Mouse (Mus musculus) lung, embryonic 16.5 days (tissue): ENCODE data around the gene Tdrd12. TPM values are rescaled to one million over a fixed set of nuclear protein-coding genes. Genes with fewer than 3 reads are reported as not detected.

ENCODE experiments used
- ATAC-seq: fragments of 200-750 bp; cut with Nextera tagmentation; 2 replicates; pipeline ENCODE4 v1.8.0; 2017; ENCODE audit warnings: low read depth, mild to moderate bottlenecking, moderate library complexity
- H3K27ac ChIP-seq: fragments of 300-500 bp; sonication (generic); 2 replicates; pipeline ENCODE4 v1.5.1; 2014; ENCODE audit warnings: mild to moderate bottlenecking, control low read depth, low read length
- H3K27me3 ChIP-seq: fragments of 300-500 bp; sonication (generic); 2 replicates; pipeline ENCODE4 v1.6.1; 2014; ENCODE audit warnings: low read depth, low read length, mixed read lengths; ENCODE audit not compliant: control insufficient read depth, insufficient read depth
- H3K36me3 ChIP-seq: fragments of 300-500 bp; sonication (generic); 2 replicates; pipeline ENCODE4 v1.6.1; 2014; ENCODE audit warnings: low read length; ENCODE audit not compliant: control insufficient read depth, insufficient read depth
- H3K4me1 ChIP-seq: fragments of 300-500 bp; sonication (generic); replicated peaks from 2 replicates; pipeline ENCODE4 v1.6.1; 2014; ENCODE audit warnings: low read length, mixed read lengths; ENCODE audit not compliant: control insufficient read depth, insufficient read depth
- H3K4me2 ChIP-seq: fragments of 300-500 bp; sonication (generic); 2 replicates; pipeline ENCODE4 v1.6.1; 2014; ENCODE audit warnings: low read depth, low read length, control low read depth
- H3K4me3 ChIP-seq: fragments of 300-500 bp; sonication (generic); 2 replicates; pipeline ENCODE4 v1.5.1; 2014; ENCODE audit warnings: mild to moderate bottlenecking, low read length, control low read depth
- H3K9ac ChIP-seq: fragments of 300-500 bp; sonication (generic); 2 replicates; pipeline ENCODE4 v1.6.1; 2014; ENCODE audit warnings: low read length, control low read depth
- H3K9me3 ChIP-seq: fragments of 300-500 bp; sonication (generic); 2 replicates; pipeline ENCODE4 v1.6.1; 2016; ENCODE audit warnings: low read length; ENCODE audit not compliant: control insufficient read depth
- WGBS: fragments of 180-500 bp; shearing (Covaris S2); extraction: QIAGEN DNeasy Blood & Tissue Kit; methylation state at CpG from one replicate; pipeline ENCODE4 v1.1.7; 2014; 5-methylcytosine and 5-hydroxymethylcytosine counted together
- polyA plus RNA-seq: library from polyadenylated mRNA; unstranded; fragments of >200 nt; fragmentation: Nextera tagmentation; extraction: Ambion mirVana; gene quantifications from 2 replicates; pipeline ENCODE4 v1.2.1, GENCODE M21; 2015

The Tdrd12 gene
- 0.15 and 0.33 TPM in 2 replicates for polyA plus RNA-seq

- no peak within 1 kb of the TSS for H3K9ac ChIP-seq
- WGBS = 91% methylated on average over 17 of the region's 17 CpGs
- no peak for ATAC-seq
- H3K4me1 ChIP-seq = no peaks in the 10 kb centered on the region
- H3K36me3 ChIP-seq = no peaks in the 10 kb centered on the region
- H3K4me2 ChIP-seq = no peak within 1 kb of the TSS
- H3K4me3 ChIP-seq = no peak within 1 kb of the TSS
- H3K27ac ChIP-seq = no peak within 1 kb of the TSS
- H3K27me3 ChIP-seq = no peaks in the 10 kb centered on the region
- no peaks in the 10 kb centered on the region for H3K9me3 ChIP-seq
These were observed at the start of gene Tdrd12 for GRCm38 (mm10) chr7:35537562-35537961. TSS of gene Tdrd12 (minus strand) at chr7:35537745.

GRCm38 (mm10) chr7:35586906-35587445, 49.4 kb upstream of the Tdrd12 start:
- no peak for ATAC-seq
- Histone ChIP-seq H3K36me3 (no peaks in the 10 kb centered on the region), H3K27ac (no peak overlapping the region), H3K9ac (peak overlapping the region; percentile 81), H3K4me3 (peak overlapping the region; percentile 78), H3K4me2 (peak overlapping the region; percentile 84), H3K9me3 (no peaks in the 10 kb centered on the region), H3K4me1 (peaks cover 12% of the 10 kb centered on the region), H3K27me3 (peaks cover 25% of the 10 kb centered on the region)
- 21% methylated on average over 15 of the region's 15 CpGs for WGBS

GRCm38 (mm10) chr7:35586055-35586905, 48.7 kb upstream of the Tdrd12 start, which contains the start of gene Ankrd27:
TSS of gene Ankrd27 (plus strand) at chr7:35586244.
- peaks cover 25% of the 10 kb centered on the region for H3K27me3 ChIP-seq
- ATAC-seq = peak; percentile 98
- peak within 1 kb of the TSS; percentile 97 for H3K4me2 ChIP-seq
- H3K27ac ChIP-seq = peak within 1 kb of the TSS; percentile 29; the same call in 1 of the 2 replicates
- H3K4me1 ChIP-seq = peaks cover 12% of the 10 kb centered on the region
- H3K4me3 ChIP-seq = peak within 1 kb of the TSS; percentile 78
- H3K9me3 ChIP-seq = no peaks in the 10 kb centered on the region
- no peaks in the 10 kb centered on the region for H3K36me3 ChIP-seq
- under 1% methylated on average over 49 of the region's 49 CpGs for WGBS
- H3K9ac ChIP-seq = peak within 1 kb of the TSS; percentile 81

GRCm38 (mm10) chr7:35585191-35586054, 47.9 kb upstream of the Tdrd12 start, which contains the start of gene Rgs9bp:
TSS of gene Rgs9bp (minus strand) at chr7:35585582.
- H3K36me3 ChIP-seq = no peaks in the 10 kb centered on the region
- H3K4me1 ChIP-seq = peaks cover 12% of the 10 kb centered on the region
- no peaks in the 10 kb centered on the region for H3K9me3 ChIP-seq
- H3K27ac ChIP-seq = peak within 1 kb of the TSS; percentile 29; the same call in 1 of the 2 replicates
- WGBS = under 1% methylated on average over 40 of the region's 45 CpGs
- peak; percentile 90 for ATAC-seq
- H3K4me2 ChIP-seq = peak within 1 kb of the TSS; percentile 97
- peak within 1 kb of the TSS; percentile 81 for H3K9ac ChIP-seq
- H3K27me3 ChIP-seq = peaks cover 25% of the 10 kb centered on the region
- peak within 1 kb of the TSS; percentile 78 for H3K4me3 ChIP-seq

GRCm38 (mm10) chr7:35584786-35585190, 47.2 kb upstream of the Tdrd12 start:
- H3K36me3 ChIP-seq = no peaks in the 10 kb centered on the region
- no peak overlapping the region for H3K27ac ChIP-seq
- H3K9ac ChIP-seq = peak overlapping the region; percentile 57
- WGBS = under 1% methylated on average over 50 of the region's 50 CpGs
- no peaks in the 10 kb centered on the region for H3K9me3 ChIP-seq
- peak overlapping the region; percentile 78 for H3K4me3 ChIP-seq
- peak overlapping the region; percentile 97 for H3K4me2 ChIP-seq
- no peak for ATAC-seq
- H3K4me1 ChIP-seq = peaks cover 12% of the 10 kb centered on the region
- peaks cover 25% of the 10 kb centered on the region for H3K27me3 ChIP-seq

- 5% methylated on average over 36 of the region's 36 CpGs for WGBS
- Histone ChIP-seq H3K9ac (peak overlapping the region; percentile 57), H3K4me1 (peaks cover 12% of the 10 kb centered on the region), H3K27me3 (peaks cover 25% of the 10 kb centered on the region), H3K9me3 (no peaks in the 10 kb centered on the region), H3K4me2 (peak overlapping the region; percentile 97), H3K4me3 (peak overlapping the region; percentile 78), H3K36me3 (no peaks in the 10 kb centered on the region), H3K27ac (no peak overlapping the region)
- no peak for ATAC-seq
These were observed 46.7 kb upstream of the Tdrd12 start for GRCm38 (mm10) chr7:35584068-35584785.

GRCm38 (mm10) chr7:35583476-35584025, 46.0 kb upstream of the Tdrd12 start:
- no peak overlapping the region for H3K9ac ChIP-seq
- no peak overlapping the region for H3K27ac ChIP-seq
- 13% methylated on average over 11 of the region's 11 CpGs for WGBS
- peaks cover 12% of the 10 kb centered on the region for H3K4me1 ChIP-seq
- H3K27me3 ChIP-seq = peaks cover 25% of the 10 kb centered on the region
- H3K9me3 ChIP-seq = no peaks in the 10 kb centered on the region
- no peak overlapping the region for H3K4me3 ChIP-seq
- ATAC-seq = no peak
- H3K4me2 ChIP-seq = no peak overlapping the region
- no peaks in the 10 kb centered on the region for H3K36me3 ChIP-seq

GRCm38 (mm10) chr7:35582719-35583118, 45.2 kb upstream of the Tdrd12 start:
- ATAC-seq = no peak

More at GRCm38 (mm10) chr7:35582719-35583118, 45.2 kb upstream of the Tdrd12 start:
- H3K27ac ChIP-seq = no peak overlapping the region
- no peak overlapping the region for H3K4me3 ChIP-seq
- no peak overlapping the region for H3K9ac ChIP-seq
- peaks cover 12% of the 10 kb centered on the region for H3K4me1 ChIP-seq
- H3K27me3 ChIP-seq = peaks cover 25% of the 10 kb centered on the region
- no peaks in the 10 kb centered on the region for H3K9me3 ChIP-seq
- 61% methylated on average over 5 of the region's 5 CpGs for WGBS
- no peaks in the 10 kb centered on the region for H3K36me3 ChIP-seq
- no peak overlapping the region for H3K4me2 ChIP-seq
